Mouse (Mus musculus): ENCODE results near the gene Adam23. TPM values are rescaled to one million over a fixed set of nuclear protein-coding genes. Genes with fewer than 3 reads are reported as not detected.

Gene Adam23
- polyA plus RNA-seq (2014; fragmentation: Nextera tagmentation; extraction: Ambion mirVana) = 8.9 and 11.1 TPM in 2 replicates

DNA sequence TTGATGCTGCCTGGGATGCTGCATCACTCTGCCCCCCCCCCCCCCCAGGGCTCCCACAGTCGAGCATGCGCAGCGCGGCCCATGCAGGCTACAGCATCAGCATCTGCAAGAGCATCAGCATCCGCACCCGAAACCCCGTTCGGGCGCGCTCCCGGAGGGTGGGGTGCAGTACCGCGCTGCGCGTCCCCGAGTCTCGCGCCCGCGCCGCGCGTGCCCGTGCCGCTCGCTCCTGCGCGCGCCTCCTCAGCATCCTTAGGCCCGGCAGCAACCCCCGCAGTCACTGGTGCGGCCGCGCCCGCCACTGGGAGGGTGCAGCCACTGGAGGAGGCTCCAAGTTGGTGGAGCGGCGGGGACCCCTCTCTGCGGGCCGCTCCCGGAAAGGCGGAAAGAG is at the start of gene Adam23:
Gene Adam23 (plus strand): TSS at position 236 of the 391 bp plus-strand sequence.
- WGBS = under 1% methylated on average over 35 of the region's 41 CpGs
- peak; percentile 87 for ATAC-seq (replicated peaks; ENCODE audit: low FRiP score)
- H3K4me1 ChIP-seq (replicated peaks; ENCODE audit: control insufficient read depth, insufficient read depth, low read length) = no peaks in the 10 kb centered on the region
- no peak within 1 kb of the TSS for H3K27ac ChIP-seq (ENCODE audit: low read depth, low read length)
- H3K27me3 ChIP-seq (ENCODE audit: control insufficient read depth, insufficient read depth, low read length) = no peaks in the 10 kb centered on the region
- peak; percentile 85 for DNase-seq (ENCODE audit: low spot score)
- H3K9ac ChIP-seq (ENCODE audit: low read length) = peak within 1 kb of the TSS; percentile 82
- no peaks in the 10 kb centered on the region for H3K36me3 ChIP-seq (ENCODE audit: control insufficient read depth, insufficient read depth, low read length)
- H3K9me3 ChIP-seq (ENCODE audit: control insufficient read depth, low read length) = no peaks in the 10 kb centered on the region
- peak within 1 kb of the TSS; percentile 78 for H3K4me3 ChIP-seq (ENCODE audit: low read depth, low read length)
- H3K4me2 ChIP-seq (ENCODE audit: low read depth, low read length, severe bottlenecking) = peak within 1 kb of the TSS; percentile 87

DNA sequence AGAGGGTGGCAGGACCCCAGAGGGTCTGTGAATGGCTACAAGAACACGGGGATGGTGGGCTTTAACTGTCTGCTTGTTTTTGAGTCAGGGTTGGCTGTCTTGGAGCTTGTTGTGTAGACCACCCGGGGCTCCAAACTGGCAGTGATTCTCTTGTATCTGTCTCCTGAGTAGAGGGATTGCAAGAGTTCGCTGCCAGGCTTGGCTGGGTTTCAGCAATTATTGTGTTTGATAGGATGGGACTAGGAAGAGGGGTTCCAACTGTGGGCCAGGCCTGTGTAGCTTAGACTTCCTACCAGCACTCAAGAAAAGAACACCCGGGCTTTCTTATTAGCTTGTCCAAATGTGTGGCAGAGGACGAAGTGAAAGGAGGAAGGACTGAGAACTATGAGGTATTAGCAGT is 44.6 kb upstream of the Adam23 start:
- no peaks in the 10 kb centered on the region for H3K27me3 ChIP-seq (ENCODE audit: control insufficient read depth, insufficient read depth, low read length)
- H3K4me2 ChIP-seq (ENCODE audit: low read depth, low read length, severe bottlenecking) = no peak overlapping the region
- H3K9ac ChIP-seq (ENCODE audit: low read length) = no peak overlapping the region
- no peak overlapping the region for H3K4me3 ChIP-seq (ENCODE audit: low read depth, low read length)
- H3K36me3 ChIP-seq (ENCODE audit: control insufficient read depth, insufficient read depth, low read length) = no peaks in the 10 kb centered on the region
- no peaks in the 10 kb centered on the region for H3K4me1 ChIP-seq (replicated peaks; ENCODE audit: control insufficient read depth, insufficient read depth, low read length)
- ATAC-seq (replicated peaks; ENCODE audit: low FRiP score) (no peak), DNase-seq (ENCODE audit: low spot score) (no peak)
- H3K27ac ChIP-seq (ENCODE audit: low read depth, low read length) = no peak overlapping the region
- no peaks in the 10 kb centered on the region for H3K9me3 ChIP-seq (ENCODE audit: control insufficient read depth, low read length)
- 82% methylated on average over 5 of the region's 5 CpGs for WGBS

DNA sequence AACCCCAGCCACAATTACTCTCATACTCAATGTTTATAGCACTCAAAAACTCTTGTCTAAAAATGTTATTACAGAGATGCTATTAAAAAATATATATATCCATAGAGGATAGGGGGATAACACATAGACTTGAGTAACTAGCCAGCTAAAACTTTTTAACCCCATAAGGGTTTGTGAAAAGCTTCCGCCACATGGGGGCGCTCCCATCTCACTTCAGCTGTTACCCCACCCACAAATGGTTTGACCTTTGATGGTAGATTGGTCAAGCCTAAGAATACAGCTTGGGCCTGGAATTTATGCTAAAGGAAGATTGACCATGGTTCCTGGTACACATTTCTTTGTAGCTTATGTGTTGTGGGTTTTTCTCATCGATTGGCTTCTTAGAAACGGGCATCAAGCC is 42.1 kb upstream of the Adam23 start:
- H3K4me3 ChIP-seq (ENCODE audit: low read depth, low read length) = no peak overlapping the region
- no peaks in the 10 kb centered on the region for H3K36me3 ChIP-seq (ENCODE audit: control insufficient read depth, insufficient read depth, low read length)
- no peak overlapping the region for H3K4me2 ChIP-seq (ENCODE audit: low read depth, low read length, severe bottlenecking)
- H3K9ac ChIP-seq (ENCODE audit: low read length) = no peak overlapping the region
- WGBS = 50% methylated on average over 4 of the region's 4 CpGs
- H3K4me1 ChIP-seq (replicated peaks; ENCODE audit: control insufficient read depth, insufficient read depth, low read length) = no peaks in the 10 kb centered on the region
- peak; percentile 55 for DNase-seq (ENCODE audit: low spot score)
- H3K27me3 ChIP-seq (ENCODE audit: control insufficient read depth, insufficient read depth, low read length) = no peaks in the 10 kb centered on the region
- no peaks in the 10 kb centered on the region for H3K9me3 ChIP-seq (ENCODE audit: control insufficient read depth, low read length)
- ATAC-seq (replicated peaks; ENCODE audit: low FRiP score) = no peak
- H3K27ac ChIP-seq (ENCODE audit: low read depth, low read length) = no peak overlapping the region

DNA sequence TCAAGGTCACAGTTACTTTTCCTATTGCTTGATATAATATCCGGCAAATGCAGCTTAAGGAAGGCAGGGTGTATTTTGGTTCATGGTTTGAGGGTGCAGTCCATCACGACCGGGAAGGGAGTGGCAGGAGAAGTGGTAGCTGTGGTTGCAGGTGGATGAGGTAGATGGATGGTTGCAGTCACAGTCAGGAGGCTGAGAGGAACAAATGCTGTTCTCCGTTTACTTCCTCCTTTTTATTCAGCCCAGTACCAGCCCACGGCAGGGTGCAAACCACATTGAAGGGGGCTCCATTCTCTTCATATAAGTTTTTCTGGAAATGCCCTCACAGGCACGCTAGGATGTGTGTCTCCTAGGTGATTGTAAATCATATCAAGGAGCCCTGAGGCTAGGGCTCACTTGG is 37.3 kb upstream of the Adam23 start:
- Histone ChIP-seq H3K36me3 (ENCODE audit: control insufficient read depth, insufficient read depth, low read length) (no peaks in the 10 kb centered on the region), H3K9me3 (ENCODE audit: control insufficient read depth, low read length) (no peaks in the 10 kb centered on the region), H3K4me3 (ENCODE audit: low read depth, low read length) (no peak overlapping the region), H3K27me3 (ENCODE audit: control insufficient read depth, insufficient read depth, low read length) (no peaks in the 10 kb centered on the region), H3K4me1 (replicated peaks; ENCODE audit: control insufficient read depth, insufficient read depth, low read length) (no peaks in the 10 kb centered on the region), H3K27ac (ENCODE audit: low read depth, low read length) (no peak overlapping the region), H3K9ac (ENCODE audit: low read length) (no peak overlapping the region), H3K4me2 (ENCODE audit: low read depth, low read length, severe bottlenecking) (no peak overlapping the region)
- WGBS = 80% methylated on average over 6 of the region's 6 CpGs
- no peak for ATAC-seq (replicated peaks; ENCODE audit: low FRiP score)
- no peak for DNase-seq (ENCODE audit: low spot score)

DNA sequence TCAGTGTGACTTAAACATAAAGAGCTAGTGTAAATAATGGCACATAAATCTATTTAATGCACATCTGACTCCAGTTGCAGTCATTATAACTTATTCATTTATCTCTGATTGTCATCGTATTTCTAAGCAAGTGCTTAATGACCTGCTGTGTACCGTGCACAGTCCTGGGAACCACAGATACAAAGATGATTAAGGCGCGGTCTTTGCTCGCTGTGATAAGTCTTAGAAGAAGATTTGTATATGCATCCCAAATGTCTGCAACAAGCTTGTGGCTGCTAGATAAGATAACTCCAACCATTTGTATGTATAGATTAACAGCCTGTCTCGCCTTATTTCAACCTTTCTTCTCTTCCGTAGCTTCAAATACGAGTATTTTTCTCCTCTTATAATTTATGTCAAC is 27.2 kb upstream of the Adam23 start:
- WGBS = 89% methylated on average over 8 of the region's 8 CpGs
- Histone ChIP-seq H3K9ac (ENCODE audit: low read length) (no peak overlapping the region), H3K27ac (ENCODE audit: low read depth, low read length) (no peak overlapping the region), H3K36me3 (ENCODE audit: control insufficient read depth, insufficient read depth, low read length) (no peaks in the 10 kb centered on the region), H3K4me2 (ENCODE audit: low read depth, low read length, severe bottlenecking) (no peak overlapping the region), H3K9me3 (ENCODE audit: control insufficient read depth, low read length) (no peaks in the 10 kb centered on the region), H3K4me1 (replicated peaks; ENCODE audit: control insufficient read depth, insufficient read depth, low read length) (no peaks in the 10 kb centered on the region), H3K27me3 (ENCODE audit: control insufficient read depth, insufficient read depth, low read length) (no peaks in the 10 kb centered on the region), H3K4me3 (ENCODE audit: low read depth, low read length) (no peak overlapping the region)
- ATAC-seq (replicated peaks; ENCODE audit: low FRiP score) = no peak
- no peak for DNase-seq (ENCODE audit: low spot score)

DNA sequence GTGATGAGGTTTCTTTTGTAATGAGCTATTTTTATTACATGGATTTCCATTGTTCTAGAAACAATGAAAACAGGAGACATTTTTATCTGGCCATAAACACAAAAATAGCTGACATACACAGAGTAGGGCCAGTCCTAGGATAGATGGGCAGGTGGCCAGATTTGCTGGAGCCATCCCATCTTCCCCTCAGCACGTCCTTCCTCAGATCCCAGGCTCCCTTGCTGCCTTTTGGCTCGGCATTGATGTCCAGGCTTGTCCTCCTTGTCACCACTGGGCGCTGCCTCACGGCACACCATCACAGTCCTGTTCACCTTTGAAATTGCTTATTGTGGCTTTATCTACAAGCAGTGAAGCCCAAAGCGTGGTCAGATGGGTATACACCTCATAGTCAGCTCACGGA is 15.0 kb upstream of the Adam23 start:
- WGBS = 88% methylated on average over 6 of the region's 6 CpGs
- H3K9me3 ChIP-seq (ENCODE audit: control insufficient read depth, low read length) = no peaks in the 10 kb centered on the region
- no peak overlapping the region for H3K27ac ChIP-seq (ENCODE audit: low read depth, low read length)
- ATAC-seq (replicated peaks; ENCODE audit: low FRiP score) = no peak
- no peaks in the 10 kb centered on the region for H3K36me3 ChIP-seq (ENCODE audit: control insufficient read depth, insufficient read depth, low read length)
- H3K9ac ChIP-seq (ENCODE audit: low read length) = no peak overlapping the region
- no peaks in the 10 kb centered on the region for H3K4me1 ChIP-seq (replicated peaks; ENCODE audit: control insufficient read depth, insufficient read depth, low read length)
- DNase-seq (ENCODE audit: low spot score) = no peak
- no peak overlapping the region for H3K4me3 ChIP-seq (ENCODE audit: low read depth, low read length)
- no peak overlapping the region for H3K4me2 ChIP-seq (ENCODE audit: low read depth, low read length, severe bottlenecking)
- no peaks in the 10 kb centered on the region for H3K27me3 ChIP-seq (ENCODE audit: control insufficient read depth, insufficient read depth, low read length)

DNA sequence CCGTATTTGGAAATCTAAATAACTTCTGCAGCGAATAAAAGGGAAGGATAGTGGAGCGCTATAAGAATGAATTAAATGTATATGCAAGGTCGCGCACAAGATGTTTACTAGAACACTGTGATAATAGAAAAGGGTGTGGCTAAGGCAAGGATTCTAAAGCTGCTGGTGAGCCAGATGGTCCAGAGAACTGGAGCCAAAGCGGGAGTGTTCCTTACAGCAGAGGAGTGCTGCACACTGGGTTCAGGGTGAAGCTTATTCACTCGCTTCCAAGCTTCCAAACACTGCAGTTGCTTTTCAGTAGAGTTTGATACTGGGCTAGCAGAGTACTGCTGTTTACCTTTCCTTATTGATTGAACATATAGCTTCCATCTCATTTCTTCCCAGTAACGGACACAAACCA is 14.5 kb upstream of the Adam23 start:
- no peaks in the 10 kb centered on the region for H3K27me3 ChIP-seq (ENCODE audit: control insufficient read depth, insufficient read depth, low read length)
- no peak overlapping the region for H3K4me2 ChIP-seq (ENCODE audit: low read depth, low read length, severe bottlenecking)
- DNase-seq (ENCODE audit: low spot score) (no peak), ATAC-seq (replicated peaks; ENCODE audit: low FRiP score) (no peak)
- no peak overlapping the region for H3K4me3 ChIP-seq (ENCODE audit: low read depth, low read length)
- no peaks in the 10 kb centered on the region for H3K9me3 ChIP-seq (ENCODE audit: control insufficient read depth, low read length)
- no peak overlapping the region for H3K27ac ChIP-seq (ENCODE audit: low read depth, low read length)
- no peak overlapping the region for H3K9ac ChIP-seq (ENCODE audit: low read length)
- no peaks in the 10 kb centered on the region for H3K36me3 ChIP-seq (ENCODE audit: control insufficient read depth, insufficient read depth, low read length)
- H3K4me1 ChIP-seq (replicated peaks; ENCODE audit: control insufficient read depth, insufficient read depth, low read length) = no peaks in the 10 kb centered on the region
- WGBS = 93% methylated on average over 8 of the region's 8 CpGs

DNA sequence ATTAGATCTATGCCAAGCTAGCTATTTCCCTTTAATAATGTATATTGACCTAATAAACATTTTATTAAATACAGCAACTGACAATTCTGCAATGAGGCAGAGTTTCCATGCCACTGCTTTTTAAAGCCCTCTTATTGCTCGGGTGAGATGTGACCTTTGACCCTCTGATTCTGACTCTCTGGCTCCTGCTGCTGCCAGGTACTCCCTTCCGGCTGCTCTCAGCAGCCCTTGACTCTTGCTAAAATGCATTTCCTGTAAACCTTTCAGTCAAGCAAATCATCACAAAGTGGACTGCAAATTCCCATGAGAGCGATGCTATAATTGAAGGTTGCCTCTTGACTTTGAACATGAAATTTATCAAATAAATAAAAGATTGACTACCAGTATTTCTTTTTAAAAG is 13.8 kb upstream of the Adam23 start:
- no peaks in the 10 kb centered on the region for H3K9me3 ChIP-seq (ENCODE audit: control insufficient read depth, low read length)
- ATAC-seq (replicated peaks; ENCODE audit: low FRiP score) (no peak), DNase-seq (ENCODE audit: low spot score) (no peak)
- no peaks in the 10 kb centered on the region for H3K36me3 ChIP-seq (ENCODE audit: control insufficient read depth, insufficient read depth, low read length)
- no peak overlapping the region for H3K27ac ChIP-seq (ENCODE audit: low read depth, low read length)
- no peak overlapping the region for H3K4me3 ChIP-seq (ENCODE audit: low read depth, low read length)
- no peaks in the 10 kb centered on the region for H3K4me1 ChIP-seq (replicated peaks; ENCODE audit: control insufficient read depth, insufficient read depth, low read length)
- H3K27me3 ChIP-seq (ENCODE audit: control insufficient read depth, insufficient read depth, low read length) = no peaks in the 10 kb centered on the region
- no peak overlapping the region for H3K9ac ChIP-seq (ENCODE audit: low read length)
- 54% methylated on average over 3 of the region's 3 CpGs for WGBS
- H3K4me2 ChIP-seq (ENCODE audit: low read depth, low read length, severe bottlenecking) = no peak overlapping the region

DNA sequence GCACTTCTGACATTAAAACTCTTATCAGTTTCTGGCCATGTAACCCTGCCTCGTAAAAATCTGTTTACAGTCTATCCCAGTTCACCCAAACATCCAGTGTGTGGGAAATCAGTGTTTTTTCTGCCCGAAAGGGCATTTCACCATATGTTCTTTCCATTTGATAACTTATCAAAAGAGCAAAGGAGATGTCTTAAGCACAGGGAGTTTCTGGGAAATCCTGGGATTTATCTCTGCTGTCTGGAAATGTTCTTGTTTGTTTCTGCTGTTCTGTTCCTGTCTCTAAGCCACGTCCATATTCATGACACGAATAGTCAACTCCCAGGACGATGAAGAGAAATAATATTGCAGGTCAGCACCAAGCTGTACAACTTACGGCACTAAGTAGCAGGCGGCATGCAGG is 11.6 kb upstream of the Adam23 start:
- H3K27ac ChIP-seq (ENCODE audit: low read depth, low read length) = no peak overlapping the region
- H3K4me1 ChIP-seq (replicated peaks; ENCODE audit: control insufficient read depth, insufficient read depth, low read length) = no peaks in the 10 kb centered on the region
- H3K4me2 ChIP-seq (ENCODE audit: low read depth, low read length, severe bottlenecking) = no peak overlapping the region
- 82% methylated on average over 7 of the region's 7 CpGs for WGBS
- H3K4me3 ChIP-seq (ENCODE audit: low read depth, low read length) = no peak overlapping the region
- DNase-seq (ENCODE audit: low spot score) = no peak
- H3K9ac ChIP-seq (ENCODE audit: low read length) = no peak overlapping the region
- ATAC-seq (replicated peaks; ENCODE audit: low FRiP score) = no peak
- no peaks in the 10 kb centered on the region for H3K27me3 ChIP-seq (ENCODE audit: control insufficient read depth, insufficient read depth, low read length)
- H3K36me3 ChIP-seq (ENCODE audit: control insufficient read depth, insufficient read depth, low read length) = no peaks in the 10 kb centered on the region
- H3K9me3 ChIP-seq (ENCODE audit: control insufficient read depth, low read length) = no peaks in the 10 kb centered on the region
